Mouse (Mus musculus) telencephalon, adult 2 months (tissue): ENCODE data around the gene Olfr97.

ENCODE experiments used
- DNase-seq: peaks from one replicate; pipeline ENCODE4 v3.0.0-alpha.2; 2011; ENCODE audit warnings: low read depth, low spot score

Olfr97 gene

DNA sequence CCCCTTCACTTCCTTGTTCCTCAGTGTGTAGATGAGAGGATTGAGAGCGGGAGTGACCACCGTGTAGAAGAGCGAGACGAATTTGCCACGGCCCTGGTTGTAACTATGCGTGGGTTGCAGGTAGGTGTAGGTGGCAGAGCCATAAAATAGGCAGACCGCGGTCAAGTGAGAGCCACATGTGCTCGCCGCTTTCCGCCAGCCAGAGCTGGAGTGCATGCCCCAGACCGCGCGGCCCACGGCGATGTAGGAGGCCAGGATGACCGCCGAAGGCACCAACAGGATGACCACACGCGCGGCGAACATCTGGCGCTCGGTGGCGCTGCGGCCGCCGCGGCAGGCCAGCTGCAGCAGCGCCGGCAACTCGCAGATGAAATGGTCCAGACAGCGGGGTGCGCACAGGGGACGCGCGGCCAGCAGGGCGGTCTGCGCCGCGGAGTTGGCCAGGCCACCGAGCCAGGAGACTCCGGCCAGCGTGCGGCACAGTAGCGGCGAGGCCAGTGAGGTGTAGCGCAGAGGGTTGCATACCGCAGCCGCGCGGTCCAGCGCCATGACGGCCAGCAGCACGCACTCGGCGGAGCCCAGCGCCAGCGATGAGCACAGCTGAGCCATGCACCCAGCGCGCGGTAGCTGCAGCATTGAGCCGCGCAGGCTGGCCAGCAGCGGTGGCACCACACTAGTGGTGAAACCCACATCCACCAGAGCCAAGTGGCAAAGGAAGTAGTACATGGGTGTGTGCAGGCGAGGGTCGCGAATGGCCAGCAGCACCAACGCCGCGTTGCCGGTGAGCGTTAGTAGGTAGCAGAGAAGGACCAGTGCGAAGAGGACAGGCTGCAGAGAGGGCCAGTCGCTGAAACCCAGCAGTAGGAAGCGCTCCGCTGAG is 40.0 kb downstream of the Olfr97 start:
- DNase-seq: no peak

DNA sequence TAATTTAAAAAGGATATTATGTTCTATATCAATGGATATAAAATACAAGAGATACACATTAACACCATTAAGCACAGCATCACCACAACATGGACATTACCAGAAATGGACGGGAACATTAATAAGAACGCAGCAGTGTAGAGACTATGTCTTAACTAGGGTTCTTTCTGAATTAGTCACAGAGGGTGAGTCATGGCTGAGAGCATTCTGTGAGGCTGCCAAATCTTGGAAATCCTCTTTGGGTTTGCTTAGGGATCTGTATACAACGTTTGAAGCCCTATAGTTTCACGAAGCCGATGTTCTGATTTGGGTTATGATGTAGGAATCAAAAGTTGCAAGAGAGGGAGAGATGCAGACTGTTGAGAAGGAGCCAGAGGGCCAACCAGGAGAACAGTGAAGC is 42.3 kb downstream of the Olfr97 start:
- no peak for DNase-seq

DNA sequence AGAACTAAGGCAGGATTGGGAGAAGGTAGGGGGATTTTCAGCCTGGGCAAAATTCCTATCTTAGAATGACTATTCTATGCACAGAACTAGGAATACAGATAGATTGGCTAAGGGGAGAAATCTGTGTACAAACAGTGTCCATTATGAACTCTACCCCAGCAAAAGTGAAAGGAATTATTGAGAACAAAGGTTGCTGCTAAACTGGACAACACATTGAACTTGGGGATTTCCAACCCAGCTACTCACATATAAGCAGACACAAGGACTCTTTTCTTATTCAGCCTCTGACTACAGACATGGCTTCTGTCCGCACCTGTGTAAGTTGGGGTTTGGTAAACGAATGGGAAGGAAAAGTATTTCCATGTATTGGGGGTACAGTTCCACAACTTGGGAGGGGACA is 43.5 kb downstream of the Olfr97 start, which contains the start of gene Ubd:
Gene Ubd, plus strand, starts transcription at position 237 of the 400 bp plus-strand sequence.
- no peak for DNase-seq

DNA sequence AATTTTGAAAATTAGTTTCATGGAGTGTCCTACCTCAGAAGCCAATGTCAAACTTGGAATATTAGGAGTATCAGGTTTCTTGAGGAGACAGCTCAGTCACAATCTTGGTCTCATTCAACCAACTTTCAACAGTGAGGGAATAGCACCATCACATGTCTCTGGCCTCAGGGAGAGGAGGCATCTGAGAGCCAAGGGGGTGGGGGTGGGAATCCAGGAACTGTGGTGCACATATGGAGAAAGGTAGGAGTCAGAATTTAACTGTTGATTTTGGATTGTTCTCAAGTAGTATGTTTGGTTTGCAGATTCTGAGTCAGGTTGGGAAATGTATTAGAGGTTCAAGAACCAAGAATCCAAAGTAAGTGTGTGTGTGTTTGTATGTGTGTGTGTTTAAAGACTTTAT is 44.1 kb downstream of the Olfr97 start:
- no peak for DNase-seq

DNA sequence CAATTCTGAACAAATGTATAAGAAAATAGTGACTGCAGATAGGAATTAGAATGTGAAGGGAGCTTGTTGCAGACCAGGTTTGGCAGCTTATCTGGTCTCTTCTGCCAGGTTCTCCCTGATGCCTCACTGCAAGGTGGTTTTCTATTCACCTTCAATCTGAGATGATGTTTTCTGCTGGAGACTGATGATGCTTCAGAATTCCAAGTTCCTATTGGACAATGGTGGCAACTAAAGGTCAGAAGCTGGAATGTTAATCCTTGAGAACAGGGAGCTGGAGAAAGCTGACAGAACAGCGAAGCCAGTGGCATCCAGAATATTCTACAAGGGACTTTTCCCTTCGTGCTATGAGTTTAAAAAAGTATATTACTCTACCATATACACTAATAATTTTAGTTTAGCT is 46.4 kb downstream of the Olfr97 start:
- no peak for DNase-seq

DNA sequence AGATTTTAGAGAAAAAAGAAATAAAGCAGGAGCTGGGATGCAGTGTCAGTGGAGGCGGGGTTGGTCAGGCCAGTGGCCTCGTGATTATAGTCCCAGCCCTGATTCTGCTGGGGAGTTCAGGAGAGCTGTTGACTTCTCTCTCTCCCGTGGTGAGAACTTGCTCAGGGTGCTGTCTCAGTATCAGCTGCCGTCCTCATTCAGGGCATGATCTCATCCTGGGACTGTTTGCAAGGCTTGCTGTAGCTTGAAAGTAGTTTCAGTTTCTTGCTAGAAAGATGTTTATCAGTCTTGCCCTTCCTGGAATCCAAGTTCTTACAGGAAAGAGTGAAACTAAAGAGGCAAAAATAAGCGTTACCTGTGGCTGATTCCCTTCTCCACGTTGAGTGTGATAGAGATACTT is 51.7 kb downstream of the Olfr97 start:
- DNase-seq: no peak
